Mouse (Mus musculus) gastrocnemius, adult 2 months (tissue): ENCODE results near the gene Hist1h2ba. TPM values are rescaled to one million over a fixed set of nuclear protein-coding genes. Genes with fewer than 3 reads are reported as not detected.

Experiments
- DNase-seq: peaks from one replicate; pipeline ENCODE4 v3.0.0; 2022
- H3K27ac ChIP-seq: fragments of 200-600 bp; 2 replicates; pipeline ENCODE4 v1.8.1; 2022; ENCODE audit warnings: mild to moderate bottlenecking
- H3K4me3 ChIP-seq: fragments of 200-600 bp; 2 replicates; pipeline ENCODE4 v1.8.1; 2022; ENCODE audit warnings: mild to moderate bottlenecking, moderate library complexity
- CTCF ChIP-seq: fragments of 200-600 bp; IDR thresholded peaks from 2 replicates; pipeline ENCODE4 v1.8.1; 2022; ENCODE audit warnings: antibody characterized with exemption, mild to moderate bottlenecking, moderate library complexity
- intact Hi-C: fragments of 180-260 bp; cut with DNase I; formaldehyde crosslinking; loops from one replicate; pipeline ENCODE4 v1.15.1; 2025
- microRNA-seq: library from miRNA; unstranded; fragments of <30 nt; microRNA quantifications from one replicate; pipeline ENCODE4 v1.2.0, GENCODE M21; 2021
- total RNA-seq, 2 experiments: library from RNA; stranded (reverse); gene quantifications; 2 replicates each; pipeline ENCODE4 v1.2.3; 2021

Hist1h2ba gene
- total RNA-seq, 2 experiments from 2014 or later: not detected

GRCm38 (mm10) chr13:23889011-23889605 lies 44.8 kb downstream of the Hist1h2ba start:
- no peak for TF ChIP-seq CTCF
- Histone ChIP-seq H3K27ac (no peak overlapping the region), H3K4me3 (no peak overlapping the region)
- intact Hi-C loops: no loop called here
- no peak for DNase-seq

DNA sequence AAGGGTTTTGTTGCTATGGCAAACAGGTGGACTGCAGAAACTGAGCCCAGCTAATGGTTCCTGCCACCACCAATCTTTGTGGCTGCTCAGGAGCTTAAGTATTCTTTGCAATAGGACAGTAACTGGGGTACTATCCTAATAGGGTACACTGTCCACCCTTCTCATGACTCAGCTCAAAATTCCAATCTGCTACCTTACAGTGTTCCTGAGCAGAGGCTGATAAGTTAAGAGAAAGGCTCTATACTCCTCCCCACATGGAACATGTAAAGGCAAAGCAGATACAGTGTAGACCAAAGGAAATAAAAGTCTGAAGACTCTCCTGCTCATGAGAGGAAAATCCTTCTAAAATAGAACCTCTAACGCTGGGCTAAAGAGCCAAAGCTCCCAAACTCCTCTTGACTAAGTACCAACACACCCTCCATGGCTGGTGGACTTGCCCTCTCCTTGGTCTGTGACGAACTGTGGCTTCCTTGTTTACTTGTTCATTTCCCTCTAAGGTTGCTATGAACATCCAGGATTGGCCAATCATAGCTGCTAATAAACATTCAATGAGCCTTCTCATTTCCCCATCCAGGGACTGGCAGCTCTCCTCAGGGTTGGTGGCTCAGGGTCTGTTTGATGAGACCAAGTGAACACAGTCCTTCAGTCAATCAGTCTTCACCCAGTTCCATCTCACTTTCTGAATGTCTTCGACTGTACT lies 46.8 kb downstream of the Hist1h2ba start:
- no peak for TF ChIP-seq CTCF
- intact Hi-C loops: no loop called here
- Histone ChIP-seq H3K27ac (no peak overlapping the region), H3K4me3 (no peak overlapping the region)
- DNase-seq: no peak

DNA sequence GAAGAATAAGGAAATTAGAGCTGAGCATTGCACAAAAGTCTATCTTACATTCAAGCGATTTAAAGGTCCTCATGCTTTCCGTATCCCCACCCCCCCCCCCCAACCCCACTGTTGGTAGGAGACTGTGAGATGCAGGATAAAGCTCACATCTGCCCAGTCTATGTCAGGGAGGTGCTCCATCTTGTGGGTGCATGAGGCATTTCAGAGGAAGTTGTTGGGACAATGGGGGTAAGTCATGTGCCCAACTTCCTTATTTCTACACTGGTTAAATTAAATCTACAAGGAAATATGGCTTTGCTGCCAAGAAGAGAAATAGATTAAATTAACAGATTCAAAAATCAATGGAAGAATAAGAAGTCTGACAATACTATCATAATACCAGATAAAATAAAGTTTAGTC lies 48.4 kb downstream of the Hist1h2ba start:
- intact Hi-C loops: no loop called here
- TF ChIP-seq CTCF: peak; percentile 40
- H3K27ac ChIP-seq: no peak overlapping the region
- no peak for DNase-seq
- no peak overlapping the region for H3K4me3 ChIP-seq

Small RNA genes within 50 kb of the gene (microRNA-seq; reads per million reads assigned to microRNA genes)
- not detected for gene Gm44344

Other genes starting within 250 kb of the Hist1h2ba start
- gene Hist1h2bc, start 250.0 kb downstream of the Hist1h2ba start, total RNA-seq: 10 to 100 TPM; 59.1 to 76.4 TPM
- gene Hist1h1t, start 238.3 kb downstream of the Hist1h2ba start, total RNA-seq: not detected
- 10 to 100 TPM; 49.8 to 61.2 TPM for gene Hist1h4c, start 235.7 kb downstream of the Hist1h2ba start, total RNA-seq
- 10 to 100 TPM; 16.0 to 18.7 TPM for gene Hfe, start 223.3 kb downstream of the Hist1h2ba start, total RNA-seq
- gene Hist1h1c, start 195.3 kb downstream of the Hist1h2ba start, total RNA-seq: 100 to 1,000 TPM; 135 to 164 TPM
- gene Hist1h3c, start 188.6 kb downstream of the Hist1h2ba start, total RNA-seq: not detected
- 1 to 10 TPM; 1.1 to 2.3 TPM for gene Hist1h2bb, start 187.4 kb downstream of the Hist1h2ba start, total RNA-seq
- 1 to 10 TPM in 1 of 2 experiments, not detected in 1; 1.9 TPM for gene Hist1h2ab, start 183.0 kb downstream of the Hist1h2ba start, total RNA-seq
- 1 to 10 TPM; 1.6 to 1.8 TPM for gene Hist1h3b, start 181.9 kb downstream of the Hist1h2ba start, total RNA-seq
- 1 to 10 TPM; 2.1 to 3.7 TPM for gene Hist1h4b, start 177.1 kb downstream of the Hist1h2ba start, total RNA-seq
- 1 to 10 TPM in 1 of 2 experiments, under 1 TPM in 1; 0.61 to 1.4 TPM for gene Hist1h4a, start 172.9 kb downstream of the Hist1h2ba start, total RNA-seq
- gene Hist1h3a, start 171.8 kb downstream of the Hist1h2ba start, total RNA-seq: 1 to 10 TPM; 2.9 to 4.2 TPM
- gene Hist1h1a, start 170.5 kb downstream of the Hist1h2ba start, total RNA-seq: 1 to 10 TPM; 1.2 to 1.5 TPM
- gene Trim38, start 164.2 kb downstream of the Hist1h2ba start, total RNA-seq: not detected
- gene Slc17a2, start 127.2 kb downstream of the Hist1h2ba start, total RNA-seq: not detected
- not detected for gene Slc17a3, start 94.7 kb downstream of the Hist1h2ba start, total RNA-seq
- gene Slc17a1, start 66.4 kb downstream of the Hist1h2ba start, total RNA-seq: not detected
- not detected for gene Slc17a4, start 19.1 kb downstream of the Hist1h2ba start, total RNA-seq
- not detected for gene Hist1h2aa, start 306 bp upstream of the Hist1h2ba start, total RNA-seq
- not detected for gene Scgn, start 57.1 kb upstream of the Hist1h2ba start, total RNA-seq